Mouse (Mus musculus) liver, embryonic 18 days (tissue): Measurements from ENCODE around the gene Dbr1. TPM values are rescaled to one million over a fixed set of nuclear protein-coding genes. Genes with fewer than 3 reads are reported as not detected.

Experiments
- polyA plus RNA-seq: library from polyadenylated mRNA; depleted of rRNA; stranded (reverse); fragments of >200 nt; gene quantifications from 2 replicates; pipeline ENCODE4 v1.2.3, GENCODE M21; 2012; rRNA removed

The Dbr1 gene
- polyA plus RNA-seq: 6.9 and 7.9 TPM in 2 replicates

GRCm38 (mm10) chr9:99575677-99576480 lies at the start of gene Dbr1:
Gene Dbr1 (plus strand): TSS chr9:99575799.

GRCm38 (mm10) chr9:99568347-99569070 lies 7.1 kb upstream of the Dbr1 start, which contains the start of gene Armc8:
Gene Armc8 (minus strand): TSS chr9:99568899.

GRCm38 (mm10) chr9:99612202-99612601 lies 36.6 kb downstream of the Dbr1 start, which contains the start of gene A4gnt:
Gene A4gnt (plus strand): TSS chr9:99612502.

DNA sequence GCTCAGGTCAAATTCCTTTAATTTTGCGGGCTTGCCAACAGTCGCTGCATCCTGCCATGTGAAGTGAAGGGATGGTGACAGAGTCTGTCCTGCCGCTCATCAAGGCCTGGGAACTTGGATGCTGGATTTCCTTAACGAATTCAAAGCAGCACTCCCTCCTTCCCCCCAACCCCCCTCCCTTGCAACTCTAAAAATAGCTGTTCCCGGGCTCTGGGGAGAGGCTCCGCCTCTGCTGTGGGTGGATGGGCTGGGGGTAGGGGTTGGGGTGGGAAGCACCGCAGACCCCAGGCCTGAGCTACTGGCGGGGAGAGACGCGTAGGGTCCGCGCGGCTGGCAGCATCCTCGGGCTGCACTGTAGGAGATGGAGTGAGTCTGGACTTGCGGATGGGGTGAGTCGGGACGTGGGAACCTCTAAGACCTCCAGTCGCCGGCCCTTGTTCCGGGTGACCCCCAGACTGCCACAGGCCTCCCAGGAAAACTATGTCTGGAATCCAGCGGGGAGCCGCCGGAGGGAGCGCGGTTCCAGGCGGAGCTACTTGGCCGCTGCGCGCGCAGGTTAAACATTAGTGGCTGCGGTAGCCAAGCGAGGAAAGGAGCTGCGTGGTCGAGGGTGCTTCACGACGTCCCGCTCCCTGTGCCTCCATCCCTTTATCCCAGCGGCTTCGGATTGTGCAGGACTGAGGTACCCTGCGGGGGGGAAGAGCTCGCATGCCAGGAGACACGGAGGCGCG lies 53.8 kb downstream of the Dbr1 start, which contains the start of gene Dzip1l:
Dzip1l (plus strand) TSS at position 216 of the 731 bp plus-strand sequence.

Other genes starting within 250 kb of the Dbr1 start
- 0.02 TPM in 2 replicates for gene Esyt3, start 217.2 kb upstream of the Dbr1 start, polyA plus RNA-seq
- gene Mras, start 138.4 kb upstream of the Dbr1 start, polyA plus RNA-seq: 1.5 and 2.2 TPM in 2 replicates
- not detected in 2 replicates for gene Nme9, start 124.3 kb upstream of the Dbr1 start, polyA plus RNA-seq
- 5.8 and 6.6 TPM in 2 replicates for gene Armc8, start 6.9 kb upstream of the Dbr1 start, polyA plus RNA-seq
- gene A4gnt, start 36.7 kb downstream of the Dbr1 start, polyA plus RNA-seq: not detected in 2 replicates
- gene Dzip1l, start 53.7 kb downstream of the Dbr1 start, polyA plus RNA-seq: 0.39 and 0.60 TPM in 2 replicates
- 0.01 TPM in 1 of 2 replicates, not detected in the other for gene Cldn18, start 141.5 kb downstream of the Dbr1 start, polyA plus RNA-seq